Mouse (Mus musculus): ENCODE measurements around the gene Pard3. TPM values are rescaled to one million over a fixed set of nuclear protein-coding genes. Genes with fewer than 3 reads are reported as not detected.
"Not testable (repeated sequence)": the region's sequence is repeated elsewhere in the genome, so short reads cannot be mapped to it uniquely, and the experiment has no call there.

Pard3 gene
- polyA plus RNA-seq, 1 experiment from 2014 or later, result 5.4 TPM

DNA sequence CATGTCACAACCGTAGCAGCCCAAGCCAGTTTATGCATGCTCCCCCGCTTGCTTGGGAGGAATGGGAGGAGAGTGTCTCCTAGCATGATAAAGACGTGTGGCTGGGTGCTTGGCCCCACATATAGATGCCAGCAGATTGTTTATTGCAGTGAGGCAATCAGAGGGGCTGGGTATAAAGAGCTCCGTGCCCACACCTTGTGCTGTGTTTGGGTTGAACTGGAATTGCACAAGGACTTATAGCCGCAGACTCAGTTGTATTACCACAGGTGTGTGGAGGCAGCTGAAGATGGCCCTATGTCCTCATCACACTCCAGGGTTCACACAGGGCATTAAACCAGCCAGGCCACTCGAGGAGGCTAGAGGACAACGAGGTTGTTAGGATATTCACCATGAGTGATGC is 98.2 kb downstream of the Pard3 start:
- H3K4me1 ChIP-seq (replicated peaks), result 0 out of 2 replicates have a peak, but pooled peaks cover 4% of the 10 kb centered on the region
- H3K9me3 ChIP-seq (replicated peaks), result no peaks in the 10 kb centered on the region
- H3K27ac ChIP-seq, result no peak overlapping the region
- WGBS (ENCODE audit: insufficient replicate concordance), result 66% methylated on average over 7 of the region's 7 CpGs
- DNase-seq (no peak), ATAC-seq (ENCODE audit: low read depth) (no peak)
- H3K9ac ChIP-seq, result no peak overlapping the region
- H3K4me2 ChIP-seq, result no peak overlapping the region
- no peaks in the 10 kb centered on the region for H3K27me3 ChIP-seq
- H3K36me3 ChIP-seq, result no peaks in the 10 kb centered on the region
- H3K4me3 ChIP-seq (replicated peaks), result no peak overlapping the region

DNA sequence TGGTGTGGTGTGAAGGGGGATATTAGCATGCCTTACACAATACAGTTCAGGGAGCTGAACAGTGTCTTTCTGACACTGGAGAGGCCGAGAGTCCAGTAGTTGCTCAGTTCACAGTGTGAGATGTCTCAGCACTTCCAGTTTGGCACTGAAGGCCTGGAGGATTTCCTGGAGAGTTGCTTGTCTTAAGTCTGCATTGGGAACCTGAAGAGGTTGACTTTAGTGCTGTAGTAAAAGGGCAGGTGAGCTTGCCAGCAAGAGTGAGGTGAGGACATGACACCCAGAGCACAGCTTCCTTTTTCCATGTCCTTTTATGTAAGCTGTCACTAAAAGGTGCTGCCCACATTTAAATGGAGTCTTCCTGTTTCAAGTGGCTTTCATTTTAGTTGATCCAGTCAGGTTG is 99.1 kb downstream of the Pard3 start:
- Histone ChIP-seq H3K27ac (no peak overlapping the region), H3K9ac (no peak overlapping the region), H3K4me3 (replicated peaks) (no peak overlapping the region), H3K36me3 (no peaks in the 10 kb centered on the region), H3K4me2 (no peak overlapping the region), H3K9me3 (replicated peaks) (no peaks in the 10 kb centered on the region), H3K4me1 (replicated peaks) (no peaks in the 10 kb centered on the region), H3K27me3 (no peaks in the 10 kb centered on the region)
- ATAC-seq (ENCODE audit: low read depth) (no peak), DNase-seq (no peak)
- 48% methylated on average over 1 of the region's 1 CpGs for WGBS (ENCODE audit: insufficient replicate concordance)

DNA sequence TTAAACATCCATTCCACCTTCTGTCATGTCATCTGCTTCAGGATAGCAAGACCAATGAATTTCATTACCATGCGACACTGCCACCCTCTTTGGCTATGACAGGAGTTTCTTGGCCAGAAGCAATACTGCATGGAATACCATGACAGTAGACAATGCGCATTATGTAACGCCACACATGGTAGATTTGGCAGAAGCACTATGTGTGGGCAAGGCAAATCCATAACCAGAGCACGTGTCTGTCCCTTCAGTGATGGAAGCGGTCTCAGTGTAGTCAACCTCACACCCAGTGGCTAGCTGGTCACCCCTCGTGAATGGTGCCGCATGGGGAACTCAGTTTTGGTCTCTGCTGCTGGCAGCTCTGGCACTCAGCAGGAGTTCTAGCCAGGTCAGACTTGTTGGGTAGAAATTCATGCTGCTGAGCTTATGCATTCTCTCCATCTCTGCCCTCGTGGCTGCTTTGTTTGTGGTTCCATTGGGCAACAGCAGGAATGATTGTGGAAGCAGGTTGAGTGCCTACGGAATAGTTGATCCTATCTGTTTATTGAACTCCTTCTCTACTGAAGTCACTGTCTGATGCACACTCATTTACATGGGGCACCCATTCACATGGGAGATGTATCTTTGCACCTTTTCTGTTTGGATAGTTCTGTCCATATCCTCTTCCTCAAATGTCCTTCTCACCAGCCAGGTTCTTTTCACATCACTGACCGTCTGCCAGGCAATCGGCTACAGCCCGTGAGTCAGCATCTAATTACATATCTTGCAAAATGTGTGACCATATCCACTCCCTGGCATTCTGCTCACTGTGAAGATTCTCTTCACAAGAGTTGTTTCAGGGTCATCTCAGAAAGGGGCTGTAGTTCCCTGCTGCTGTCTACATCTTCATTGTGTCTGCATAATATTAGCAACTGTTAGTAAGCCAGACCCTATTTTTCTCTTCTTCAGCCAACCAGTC is 100.9 kb downstream of the Pard3 start:
- no peak for DNase-seq
- Histone ChIP-seq H3K27ac (no peak overlapping the region), H3K4me3 (replicated peaks) (no peak overlapping the region), H3K9ac (no peak overlapping the region), H3K27me3 (no peaks in the 10 kb centered on the region), H3K36me3 (no peaks in the 10 kb centered on the region), H3K9me3 (replicated peaks) (no peaks in the 10 kb centered on the region), H3K4me2 (no peak overlapping the region), H3K4me1 (replicated peaks) (no peaks in the 10 kb centered on the region)
- 76% methylated on average over 12 of the region's 12 CpGs for WGBS (ENCODE audit: insufficient replicate concordance)
- no peak for ATAC-seq (ENCODE audit: low read depth)

DNA sequence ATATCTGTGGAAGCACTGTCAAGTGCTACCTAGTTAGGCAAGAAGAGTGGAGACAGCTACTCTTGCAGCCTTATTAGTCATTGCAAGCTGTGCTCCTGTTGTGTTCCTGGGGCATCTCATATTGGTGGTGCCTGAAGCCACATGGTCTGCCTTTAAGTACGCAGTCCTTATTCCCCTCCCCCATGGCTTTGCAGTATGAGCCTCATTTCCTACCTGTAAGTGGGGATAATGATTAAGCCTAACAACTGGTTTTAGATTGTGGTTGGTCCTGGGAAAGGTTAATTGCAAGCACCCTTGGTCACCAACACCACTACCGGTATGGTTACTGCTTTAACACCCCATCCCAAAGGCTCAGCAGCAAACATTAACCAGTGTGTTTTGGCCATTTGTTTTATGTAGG is 104.8 kb downstream of the Pard3 start:
- no peak overlapping the region for H3K27ac ChIP-seq
- no peaks in the 10 kb centered on the region for H3K4me1 ChIP-seq (replicated peaks)
- H3K9me3 ChIP-seq (replicated peaks), result no peaks in the 10 kb centered on the region
- no peaks in the 10 kb centered on the region for H3K27me3 ChIP-seq
- no peak for ATAC-seq (ENCODE audit: low read depth)
- no peaks in the 10 kb centered on the region for H3K36me3 ChIP-seq
- no peak for DNase-seq
- H3K9ac ChIP-seq, result no peak overlapping the region
- H3K4me2 ChIP-seq, result no peak overlapping the region
- no peak overlapping the region for H3K4me3 ChIP-seq (replicated peaks)
- WGBS (ENCODE audit: insufficient replicate concordance), result 68% methylated on average over 2 of the region's 2 CpGs

DNA sequence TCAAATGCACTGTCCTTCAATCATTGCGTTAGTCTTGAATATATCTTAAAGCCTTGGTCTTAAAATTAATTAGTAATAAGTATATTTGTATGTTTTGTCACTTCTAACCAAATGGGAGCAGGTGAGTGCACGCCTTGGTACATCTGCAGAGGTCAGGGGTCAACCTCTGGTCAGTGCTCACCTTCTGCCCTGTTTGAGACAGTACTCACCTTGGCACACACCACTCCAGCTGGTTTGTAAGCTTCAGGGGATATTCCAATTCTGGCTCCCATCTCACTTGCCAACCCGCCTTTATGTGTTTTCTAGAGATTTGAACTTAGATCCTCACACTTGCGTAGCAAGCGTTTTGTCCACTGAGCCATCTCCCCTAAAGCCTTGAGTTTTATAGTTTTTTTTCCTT is 105.7 kb downstream of the Pard3 start:
- H3K36me3 ChIP-seq, result no peaks in the 10 kb centered on the region
- H3K4me1 ChIP-seq (replicated peaks), result no peaks in the 10 kb centered on the region
- DNase-seq (no peak), ATAC-seq (ENCODE audit: low read depth) (no peak)
- no peak overlapping the region for H3K27ac ChIP-seq
- no peaks in the 10 kb centered on the region for H3K27me3 ChIP-seq
- H3K9ac ChIP-seq, result no peak overlapping the region
- no peaks in the 10 kb centered on the region for H3K9me3 ChIP-seq (replicated peaks)
- WGBS (ENCODE audit: insufficient replicate concordance), result 71% methylated on average over 5 of the region's 5 CpGs
- no peak overlapping the region for H3K4me2 ChIP-seq
- H3K4me3 ChIP-seq (replicated peaks), result no peak overlapping the region

DNA sequence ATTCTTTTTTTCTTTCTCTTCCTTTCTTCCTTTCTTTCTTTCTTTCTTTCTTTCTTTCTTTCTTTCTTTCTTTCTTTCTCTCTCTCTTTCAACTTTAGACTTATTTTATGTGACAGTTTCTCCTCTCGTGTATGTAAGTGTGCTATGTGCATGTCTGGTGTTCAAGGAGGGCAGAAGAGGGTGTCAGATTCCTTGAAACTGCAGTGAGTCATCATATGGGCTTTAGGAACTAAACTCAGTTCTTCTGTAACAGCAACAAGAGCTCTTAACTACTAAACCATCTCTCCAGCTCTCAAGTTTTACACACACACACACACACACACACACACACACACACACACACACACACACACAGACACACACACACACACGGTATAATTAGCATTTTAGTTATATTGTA is 106.7 kb downstream of the Pard3 start:
- H3K27ac ChIP-seq; H3K4me2 ChIP-seq; H3K4me3 ChIP-seq (replicated peaks); H3K27me3 ChIP-seq; DNase-seq; H3K9me3 ChIP-seq (replicated peaks); H3K36me3 ChIP-seq; ATAC-seq (ENCODE audit: low read depth); H3K9ac ChIP-seq; H3K4me1 ChIP-seq (replicated peaks): not testable (repeated sequence)
- WGBS (ENCODE audit: insufficient replicate concordance), result 38% methylated on average over 2 of the region's 2 CpGs

DNA sequence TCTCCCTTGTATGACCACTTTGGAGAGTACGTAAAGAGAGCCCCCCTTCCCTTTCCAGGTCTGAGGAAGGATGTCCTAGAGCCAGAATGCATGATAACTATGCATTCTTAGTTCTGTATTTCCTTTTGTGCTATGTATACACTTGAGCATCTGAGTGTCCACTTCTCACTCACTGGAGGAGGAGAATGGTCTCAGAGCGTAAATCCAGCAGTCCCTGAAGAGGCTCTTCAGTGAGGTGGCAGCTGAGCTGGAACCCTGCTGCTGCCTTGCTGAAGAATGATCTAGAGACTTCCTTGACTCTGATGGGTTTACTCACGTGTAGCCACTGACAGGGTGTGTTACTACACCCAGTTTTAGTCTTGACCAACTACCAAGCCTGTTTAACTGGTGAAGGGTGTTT is 107.2 kb downstream of the Pard3 start:
- H3K9me3 ChIP-seq (replicated peaks), result no peaks in the 10 kb centered on the region
- DNase-seq (no peak), ATAC-seq (ENCODE audit: low read depth) (no peak)
- WGBS (ENCODE audit: insufficient replicate concordance), result 55% methylated on average over 3 of the region's 3 CpGs
- H3K9ac ChIP-seq, result no peak overlapping the region
- H3K27ac ChIP-seq, result no peak overlapping the region
- no peaks in the 10 kb centered on the region for H3K27me3 ChIP-seq
- no peak overlapping the region for H3K4me2 ChIP-seq
- no peaks in the 10 kb centered on the region for H3K36me3 ChIP-seq
- no peak overlapping the region for H3K4me3 ChIP-seq (replicated peaks)
- H3K4me1 ChIP-seq (replicated peaks), result no peaks in the 10 kb centered on the region

DNA sequence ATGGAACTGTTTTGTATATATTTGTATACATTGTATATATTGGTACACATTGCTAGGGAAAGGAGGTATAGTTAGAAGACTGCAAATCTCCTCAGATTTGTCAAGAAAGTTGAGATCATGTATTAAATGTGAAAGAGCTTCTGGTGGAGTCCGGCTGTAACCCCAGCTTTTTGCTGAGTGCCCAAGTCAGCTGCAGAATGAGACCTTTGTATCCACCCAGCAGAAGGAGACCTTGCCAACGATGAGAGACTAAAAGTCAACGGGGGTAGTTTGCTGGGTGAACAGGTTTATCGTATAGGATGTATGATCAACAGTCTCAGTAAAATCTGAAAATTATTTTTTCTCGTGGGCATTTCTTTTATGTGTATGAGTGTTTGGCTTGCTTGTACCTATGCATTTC is 109.8 kb downstream of the Pard3 start:
- 62% methylated on average over 5 of the region's 5 CpGs for WGBS (ENCODE audit: insufficient replicate concordance)
- ATAC-seq (ENCODE audit: low read depth) (no peak), DNase-seq (no peak)
- Histone ChIP-seq H3K4me2 (no peak overlapping the region), H3K4me1 (replicated peaks) (no peaks in the 10 kb centered on the region), H3K27me3 (no peaks in the 10 kb centered on the region), H3K36me3 (no peaks in the 10 kb centered on the region), H3K9me3 (replicated peaks) (no peaks in the 10 kb centered on the region), H3K9ac (no peak overlapping the region), H3K27ac (no peak overlapping the region), H3K4me3 (replicated peaks) (no peak overlapping the region)

DNA sequence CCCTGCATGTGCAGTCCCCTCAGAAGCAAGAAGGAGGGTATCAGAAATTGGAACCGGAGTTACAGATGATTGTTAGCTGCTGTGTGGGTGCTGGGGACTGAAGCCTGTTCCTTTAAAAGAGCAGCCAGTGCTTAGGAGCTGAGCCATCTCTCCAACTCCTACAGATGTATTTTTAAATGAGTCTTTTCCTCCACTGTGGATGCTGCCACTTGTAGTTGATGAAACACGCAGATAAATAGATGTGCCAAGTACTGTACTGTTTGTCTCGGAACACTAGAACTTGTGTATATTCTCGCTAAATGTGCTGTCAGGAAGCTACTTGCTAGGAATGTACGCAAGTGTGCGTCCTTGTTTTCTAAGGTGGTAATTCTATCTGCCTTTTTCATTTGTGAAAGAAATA is 110.7 kb downstream of the Pard3 start:
- H3K4me3 ChIP-seq (replicated peaks), result no peak overlapping the region
- no peak for DNase-seq
- 71% methylated on average over 6 of the region's 6 CpGs for WGBS (ENCODE audit: insufficient replicate concordance)
- H3K27me3 ChIP-seq, result no peaks in the 10 kb centered on the region
- no peaks in the 10 kb centered on the region for H3K9me3 ChIP-seq (replicated peaks)
- no peak overlapping the region for H3K27ac ChIP-seq
- H3K4me2 ChIP-seq, result no peak overlapping the region
- H3K4me1 ChIP-seq (replicated peaks), result no peaks in the 10 kb centered on the region
- ATAC-seq (ENCODE audit: low read depth), result no peak
- no peaks in the 10 kb centered on the region for H3K36me3 ChIP-seq
- no peak overlapping the region for H3K9ac ChIP-seq

DNA sequence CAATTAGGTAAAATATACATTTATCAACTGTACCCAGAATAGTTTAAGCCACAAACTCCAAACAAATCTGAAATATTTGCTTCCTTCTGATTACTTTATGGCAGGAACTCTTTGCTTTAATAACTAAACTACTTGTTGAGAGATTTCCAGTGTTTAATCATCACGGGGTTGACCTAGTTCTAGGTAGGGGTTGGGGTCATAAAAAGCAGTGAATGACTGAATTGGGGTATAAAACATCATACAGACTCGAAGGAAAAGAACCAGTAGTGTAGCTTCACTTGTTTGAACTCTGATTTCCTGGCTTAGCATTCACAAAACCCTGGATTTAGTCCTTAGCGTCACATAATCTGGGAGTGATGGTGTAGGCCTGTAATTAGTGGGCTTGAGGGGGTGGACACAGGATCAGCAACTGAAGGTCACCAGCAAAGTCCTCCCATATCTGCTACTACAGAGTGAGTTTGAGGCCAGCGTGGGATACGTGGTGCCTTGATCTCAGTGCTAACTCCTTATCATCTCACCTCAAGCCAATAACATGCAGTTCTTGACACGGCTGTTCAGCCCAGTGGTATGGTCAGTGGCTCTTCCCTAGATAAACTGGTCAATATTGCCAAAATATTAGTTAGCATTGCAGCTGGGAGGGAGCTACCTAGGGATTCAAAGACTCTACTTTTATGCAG is 111.6 kb downstream of the Pard3 start:
- Histone ChIP-seq H3K4me1 (replicated peaks) (no peaks in the 10 kb centered on the region), H3K27me3 (no peaks in the 10 kb centered on the region), H3K9ac (no peak overlapping the region), H3K9me3 (replicated peaks) (no peaks in the 10 kb centered on the region), H3K27ac (no peak overlapping the region), H3K36me3 (no peaks in the 10 kb centered on the region), H3K4me2 (no peak overlapping the region), H3K4me3 (replicated peaks) (no peak overlapping the region)
- WGBS (ENCODE audit: insufficient replicate concordance), result 54% methylated on average over 6 of the region's 6 CpGs
- no peak for ATAC-seq (ENCODE audit: low read depth)
- no peak for DNase-seq

DNA sequence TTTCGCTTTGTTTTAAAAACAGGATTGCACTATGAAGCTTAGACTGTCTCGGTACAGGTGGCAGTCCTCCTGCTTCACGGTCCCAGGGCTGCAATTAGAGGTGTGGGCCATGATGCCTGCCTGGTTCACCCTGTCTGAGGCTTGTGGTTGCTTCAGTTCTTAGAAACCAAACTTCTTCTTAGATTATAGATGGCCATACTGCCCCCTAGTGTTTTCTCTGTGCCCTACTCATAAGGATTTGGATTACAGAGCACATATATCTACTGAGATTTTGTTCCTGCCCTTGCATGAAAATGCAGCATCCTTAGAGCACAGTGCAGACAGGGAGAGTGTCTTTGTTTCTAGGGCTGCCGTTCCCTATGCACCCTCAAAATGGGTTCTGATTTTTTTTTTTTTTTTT is 114.9 kb downstream of the Pard3 start:
- H3K4me2 ChIP-seq, result no peak overlapping the region
- no peak overlapping the region for H3K9ac ChIP-seq
- H3K27me3 ChIP-seq, result no peaks in the 10 kb centered on the region
- H3K4me1 ChIP-seq (replicated peaks), result peaks cover 13% of the 10 kb centered on the region
- WGBS (ENCODE audit: insufficient replicate concordance), result 48% methylated on average over 4 of the region's 4 CpGs
- no peak overlapping the region for H3K4me3 ChIP-seq (replicated peaks)
- no peaks in the 10 kb centered on the region for H3K9me3 ChIP-seq (replicated peaks)
- ATAC-seq (ENCODE audit: low read depth) (peak; percentile 20; the same call in 1 of the 2 replicates), DNase-seq (no peak)
- H3K36me3 ChIP-seq, result no peaks in the 10 kb centered on the region
- H3K27ac ChIP-seq, result no peak overlapping the region

DNA sequence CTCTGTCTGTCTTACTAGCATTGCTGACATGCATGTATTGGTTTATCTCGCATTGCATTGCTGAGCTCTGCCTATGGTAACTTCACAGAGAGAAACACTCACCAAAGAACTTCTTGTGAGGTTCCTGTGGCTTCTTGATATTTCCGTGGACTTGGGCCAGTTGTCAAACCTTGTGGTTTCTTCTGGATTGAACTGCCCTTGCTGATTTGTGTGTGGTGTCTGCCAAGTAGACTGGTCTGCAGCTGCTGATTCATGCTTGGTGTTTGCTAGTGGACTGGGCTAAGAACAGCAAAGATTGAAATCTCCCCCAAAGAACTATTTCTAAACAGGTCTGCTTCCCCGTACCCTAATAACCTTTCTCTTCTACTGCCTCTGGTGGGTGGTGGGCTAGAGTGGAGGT is 117.6 kb downstream of the Pard3 start:
- DNase-seq (no peak), ATAC-seq (ENCODE audit: low read depth) (no peak)
- H3K4me2 ChIP-seq, result no peak overlapping the region

More for the DNA sequence above, 117.6 kb downstream of the Pard3 start:
- H3K36me3 ChIP-seq, result no peaks in the 10 kb centered on the region
- H3K9me3 ChIP-seq (replicated peaks), result no peaks in the 10 kb centered on the region
- H3K27me3 ChIP-seq, result no peaks in the 10 kb centered on the region
- H3K4me3 ChIP-seq (replicated peaks), result no peak overlapping the region
- H3K27ac ChIP-seq, result no peak overlapping the region
- H3K9ac ChIP-seq, result no peak overlapping the region
- H3K4me1 ChIP-seq (replicated peaks), result peaks cover 21% of the 10 kb centered on the region
- WGBS (ENCODE audit: insufficient replicate concordance), result 31% methylated on average over 3 of the region's 3 CpGs
